Mouse (Mus musculus) cerebellum, adult 8-10 months (tissue): ENCODE measurements at regions not wholly inside any gene's neighbourhood (a gene's known extent, or its start where the extent isn't known, plus 50 kb on each side); places are given as distances from the start of the nearest gene placed in this dataset.

Experiments used
- DNase-seq: peaks from one replicate; pipeline ENCODE4 v3.0.0; 2022

DNA sequence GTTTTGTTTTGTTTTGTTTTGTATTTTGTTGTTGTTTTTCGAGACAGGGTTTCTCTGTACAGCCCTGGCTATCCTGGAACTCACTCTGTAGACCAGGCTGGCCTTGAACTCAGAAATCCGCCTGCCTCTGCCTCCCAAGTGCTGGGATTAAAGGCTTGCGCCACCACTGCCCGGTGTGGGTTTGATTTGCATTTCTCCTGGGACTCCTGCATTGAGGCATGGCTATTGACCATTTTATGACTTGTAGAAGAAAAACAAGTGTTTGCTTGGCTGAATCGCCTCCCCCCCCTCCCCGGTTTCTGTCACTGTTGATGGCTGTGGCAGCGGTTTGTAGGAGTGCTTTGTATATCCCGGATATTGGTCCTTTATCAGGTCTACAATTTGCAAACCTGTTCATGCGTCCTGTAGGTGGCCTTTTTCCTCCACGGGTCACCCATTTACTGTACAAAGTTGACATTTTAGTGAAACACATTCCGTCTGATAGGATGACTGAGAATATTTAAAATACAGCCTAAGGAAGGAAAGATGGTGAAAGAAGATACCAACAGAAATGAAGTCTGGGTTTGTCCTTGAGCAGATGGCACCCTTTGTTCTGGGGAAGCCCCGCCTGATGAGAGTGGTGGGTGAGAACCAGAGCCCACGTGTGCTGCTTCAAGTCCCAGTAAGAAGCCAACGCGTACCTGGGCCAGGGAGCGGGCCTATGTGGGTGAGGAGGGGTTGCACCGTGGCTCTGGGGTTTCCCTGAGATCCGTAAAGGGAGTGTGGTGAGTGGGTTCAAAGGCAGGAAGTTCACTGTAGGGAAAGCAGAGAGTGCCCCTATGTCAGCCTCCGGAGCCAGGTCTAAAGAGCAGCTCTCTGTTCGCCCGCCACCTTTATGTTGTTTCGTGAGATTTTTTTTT is 52.6 kb upstream of the Smndc1 start:
- no peak for DNase-seq

DNA sequence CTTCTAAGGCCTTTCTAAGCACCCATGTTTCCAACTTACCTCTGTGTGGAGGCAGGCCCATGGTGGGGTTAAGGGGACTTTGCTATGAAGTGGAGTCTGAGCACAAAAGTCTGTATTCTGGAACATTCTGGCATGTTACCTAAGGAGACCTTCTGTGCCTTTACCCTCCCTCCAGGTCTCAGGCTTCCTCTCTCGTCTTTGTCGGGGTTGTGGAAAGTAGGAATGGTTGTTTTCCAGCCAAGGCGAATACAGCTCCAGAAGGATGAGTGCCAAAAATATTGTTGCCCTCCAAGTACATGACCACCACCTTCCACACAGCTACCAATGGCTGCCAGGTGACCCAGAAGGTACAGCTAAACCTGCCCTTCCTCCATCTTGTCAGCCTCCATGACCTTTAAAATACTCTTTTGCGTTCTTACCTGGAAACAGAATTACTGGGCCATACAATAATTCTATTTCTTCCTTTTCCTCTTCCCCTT is 51.8 kb upstream of the Smndc1 start:
- DNase-seq, result no peak

DNA sequence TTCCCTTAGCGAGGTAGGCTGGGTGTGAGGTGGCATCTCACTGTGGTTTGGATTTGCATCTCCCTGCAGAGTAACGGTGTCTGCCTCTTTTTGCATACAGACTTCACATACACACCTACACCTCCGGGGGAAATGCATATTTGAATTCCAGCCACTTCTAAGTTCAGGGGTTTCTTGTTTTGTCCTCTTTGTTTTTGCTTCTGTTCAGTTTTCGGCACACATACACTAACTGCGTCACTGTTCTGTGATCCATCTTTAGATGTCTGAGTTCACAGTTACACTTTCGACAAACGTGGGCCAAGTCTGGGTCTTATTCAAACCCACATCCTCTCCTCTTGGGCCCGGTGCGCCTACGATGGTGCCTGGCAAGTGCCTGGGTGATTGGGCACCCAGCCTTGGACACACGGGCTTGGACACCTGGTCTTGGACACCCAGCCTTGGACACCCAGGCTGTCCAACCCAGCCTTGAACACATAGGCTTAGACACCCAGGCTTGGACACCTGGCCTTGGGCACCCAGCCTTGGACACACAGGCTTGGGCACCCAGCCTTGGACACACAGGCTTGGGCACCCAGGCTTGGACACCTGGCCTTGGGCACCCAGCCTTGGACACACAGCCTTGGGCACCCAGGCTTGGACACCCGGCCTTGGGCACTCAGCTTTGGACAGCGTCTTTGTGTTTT is 51.2 kb upstream of the Smndc1 start:
- no peak for DNase-seq

- DNase-seq, result no peak
Measured at GRCm38 (mm10) chr19:53440327-53441055, 50.1 kb upstream of the Smndc1 start.
